Mouse (Mus musculus) liver, embryonic 16.5 days (tissue): ENCODE data around the gene Zfp94. TPM values are rescaled to one million over a fixed set of nuclear protein-coding genes. Genes with fewer than 3 reads are reported as not detected.
A peak's percentile ranks its signal among the peaks of the same experiment; 100 is the strongest.

ENCODE experiments used
- ATAC-seq: fragments of 200-750 bp; cut with Nextera tagmentation; 2 replicates; pipeline ENCODE4 v1.8.0; 2017; ENCODE audit warnings: low read depth, mild to moderate bottlenecking, moderate number of reproducible peaks, moderate library complexity
- H3K27ac ChIP-seq: fragments of 300-500 bp; sonication (generic); 2 replicates; pipeline ENCODE4 v1.5.1; 2014; ENCODE audit warnings: mild to moderate bottlenecking, low read length
- H3K27me3 ChIP-seq: fragments of 300-500 bp; sonication (generic); 2 replicates; pipeline ENCODE4 v1.6.1; 2014; ENCODE audit warnings: low read depth, low read length, mixed read lengths; ENCODE audit not compliant: control insufficient read depth, insufficient read depth
- H3K36me3 ChIP-seq: fragments of 300-500 bp; sonication (generic); 2 replicates; pipeline ENCODE4 v1.6.1; 2014; ENCODE audit warnings: mild to moderate bottlenecking; ENCODE audit not compliant: control insufficient read depth, insufficient read depth
- H3K4me1 ChIP-seq: fragments of 300-500 bp; sonication (generic); 2 replicates; pipeline ENCODE4 v1.6.1; 2014; ENCODE audit warnings: low read depth, low read length, mixed read lengths; ENCODE audit not compliant: control insufficient read depth
- H3K4me2 ChIP-seq: fragments of 300-500 bp; sonication (generic); 2 replicates; pipeline ENCODE4 v1.6.1; 2014; ENCODE audit warnings: low read depth, low read length, mixed read lengths
- H3K4me3 ChIP-seq: fragments of 300-500 bp; sonication (generic); 2 replicates; pipeline ENCODE4 v1.5.1; 2014; ENCODE audit warnings: low read depth, mild to moderate bottlenecking, low read length
- H3K9ac ChIP-seq: fragments of 300-500 bp; sonication (generic); 2 replicates; pipeline ENCODE4 v1.6.1; 2014; ENCODE audit warnings: low read depth, low read length
- H3K9me3 ChIP-seq: fragments of 300-500 bp; sonication (generic); replicated peaks from 2 replicates; pipeline ENCODE4 v1.6.1; 2016; ENCODE audit warnings: low read length; ENCODE audit not compliant: control insufficient read depth
- WGBS: fragments of 180-500 bp; shearing (Covaris S2); extraction: QIAGEN DNeasy Blood & Tissue Kit; methylation state at CpG from one replicate; pipeline ENCODE4 v1.1.7; 2014; ENCODE audit not compliant: insufficient replicate concordance; 5-methylcytosine and 5-hydroxymethylcytosine counted together
- polyA plus RNA-seq: library from polyadenylated mRNA; unstranded; fragments of >200 nt; fragmentation: Nextera tagmentation; extraction: Ambion mirVana; gene quantifications from 2 replicates; pipeline ENCODE4 v1.2.1, GENCODE M21; 2015

Zfp94 gene
- polyA plus RNA-seq: 1.8 and 2.3 TPM in 2 replicates

DNA sequence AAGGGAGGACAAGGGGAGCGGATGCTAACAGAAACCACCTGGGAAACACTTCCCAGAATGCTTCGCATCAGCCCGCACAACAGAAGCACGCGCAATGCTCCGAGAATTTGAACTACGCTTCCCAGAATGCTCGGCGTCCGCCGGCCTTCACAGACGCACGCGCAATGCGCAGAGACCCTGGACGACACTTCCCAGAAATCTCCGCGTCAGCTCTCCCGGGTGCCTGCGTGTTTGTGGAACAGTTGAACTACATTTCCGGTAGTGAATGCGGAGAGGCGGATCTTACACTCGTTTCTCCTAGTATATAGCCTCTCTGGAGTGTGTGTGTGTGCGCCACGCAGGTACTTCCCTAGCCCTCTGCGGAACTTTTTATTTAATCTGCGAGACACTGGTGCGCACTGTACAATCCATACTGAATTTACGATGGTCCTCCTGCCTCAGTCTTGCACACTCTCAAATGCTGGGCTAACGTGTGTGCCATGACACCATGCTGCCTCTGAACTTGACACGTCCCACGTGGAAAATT, at the start of gene Zfp94:
Zfp94 (minus strand) TSS at position 100 of the 526 bp plus-strand sequence.
- no peaks in the 10 kb centered on the region for H3K9me3 ChIP-seq
- H3K4me1 ChIP-seq: peaks cover 10% of the 10 kb centered on the region
- no peaks in the 10 kb centered on the region for H3K36me3 ChIP-seq
- H3K27ac ChIP-seq: peak within 1 kb of the TSS; percentile 75; the same call in 1 of the 2 replicates
- H3K27me3 ChIP-seq: no peaks in the 10 kb centered on the region
- peak within 1 kb of the TSS; percentile 87 for H3K4me2 ChIP-seq
- under 1% methylated on average over 33 of the region's 33 CpGs for WGBS
- ATAC-seq: peak; percentile 95
- peak within 1 kb of the TSS; percentile 69 for H3K4me3 ChIP-seq
- peak within 1 kb of the TSS; percentile 74 for H3K9ac ChIP-seq

- peaks cover 50% of the 10 kb centered on the region for H3K4me1 ChIP-seq
- no peaks in the 10 kb centered on the region for H3K9me3 ChIP-seq
- H3K4me3 ChIP-seq: no peak overlapping the region
- no peak for ATAC-seq
- H3K36me3 ChIP-seq: no peaks in the 10 kb centered on the region
- peaks cover 3% of the 10 kb centered on the region; the same call in 1 of the 2 replicates for H3K27me3 ChIP-seq
- no peak overlapping the region for H3K4me2 ChIP-seq
- H3K9ac ChIP-seq: peak overlapping the region; percentile 64
- H3K27ac ChIP-seq: peak overlapping the region; percentile 82
- WGBS: 65% methylated on average over 5 of the region's 5 CpGs
Observed at GRCm38 (mm10) chr7:24365258-24366014, 49.0 kb upstream of the Zfp94 start.

GRCm38 (mm10) chr7:24364827-24365226, 48.4 kb upstream of the Zfp94 start:
- Histone ChIP-seq H3K9ac (peak overlapping the region; percentile 64), H3K27me3 (peaks cover 3% of the 10 kb centered on the region; the same call in 1 of the 2 replicates), H3K27ac (peak overlapping the region; percentile 82), H3K36me3 (no peaks in the 10 kb centered on the region), H3K4me1 (peaks cover 50% of the 10 kb centered on the region), H3K9me3 (no peaks in the 10 kb centered on the region), H3K4me3 (no peak overlapping the region), H3K4me2 (no peak overlapping the region)
- peak; percentile 58 for ATAC-seq
- WGBS: 18% methylated on average over 10 of the region's 10 CpGs

GRCm38 (mm10) chr7:24363228-24363627, 46.8 kb upstream of the Zfp94 start:
- no peaks in the 10 kb centered on the region for H3K9me3 ChIP-seq
- no peak for ATAC-seq

DNA sequence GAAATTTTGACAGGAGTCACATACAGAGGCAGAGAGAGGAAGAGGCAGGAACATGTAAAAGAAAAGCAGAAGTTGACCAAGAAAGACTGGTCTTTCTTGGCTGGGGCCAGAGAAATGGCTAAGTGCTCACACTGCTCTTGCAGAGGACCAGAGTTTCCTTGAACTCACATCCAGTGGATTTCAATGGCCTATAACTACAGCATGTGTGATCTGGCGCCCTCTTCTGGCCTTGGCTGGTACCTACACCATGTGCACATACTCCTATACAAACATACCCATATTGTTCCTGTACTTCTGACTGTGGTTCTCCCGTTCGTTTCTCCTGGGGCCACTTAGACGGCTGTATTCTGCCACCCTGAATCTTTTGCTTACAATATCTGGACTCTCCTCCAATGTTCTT, 44.5 kb upstream of the Zfp94 start:
- Histone ChIP-seq H3K9me3 (no peaks in the 10 kb centered on the region), H3K4me2 (no peak overlapping the region), H3K27ac (no peak overlapping the region), H3K4me3 (no peak overlapping the region), H3K9ac (no peak overlapping the region), H3K27me3 (peaks cover 3% of the 10 kb centered on the region; the same call in 1 of the 2 replicates), H3K4me1 (peaks cover 12% of the 10 kb centered on the region), H3K36me3 (no peaks in the 10 kb centered on the region)
- WGBS: 41% methylated on average over 4 of the region's 4 CpGs
- no peak for ATAC-seq

More at GRCm38 (mm10) chr7:24363228-24363627, 46.8 kb upstream of the Zfp94 start:
- H3K9ac ChIP-seq: no peak overlapping the region
- H3K4me2 ChIP-seq: no peak overlapping the region
- H3K36me3 ChIP-seq: no peaks in the 10 kb centered on the region
- peaks cover 3% of the 10 kb centered on the region; the same call in 1 of the 2 replicates for H3K27me3 ChIP-seq
- WGBS: 23% methylated on average over 7 of the region's 7 CpGs
- H3K4me3 ChIP-seq: no peak overlapping the region
- H3K27ac ChIP-seq: no peak overlapping the region
- H3K4me1 ChIP-seq: peaks cover 34% of the 10 kb centered on the region

DNA sequence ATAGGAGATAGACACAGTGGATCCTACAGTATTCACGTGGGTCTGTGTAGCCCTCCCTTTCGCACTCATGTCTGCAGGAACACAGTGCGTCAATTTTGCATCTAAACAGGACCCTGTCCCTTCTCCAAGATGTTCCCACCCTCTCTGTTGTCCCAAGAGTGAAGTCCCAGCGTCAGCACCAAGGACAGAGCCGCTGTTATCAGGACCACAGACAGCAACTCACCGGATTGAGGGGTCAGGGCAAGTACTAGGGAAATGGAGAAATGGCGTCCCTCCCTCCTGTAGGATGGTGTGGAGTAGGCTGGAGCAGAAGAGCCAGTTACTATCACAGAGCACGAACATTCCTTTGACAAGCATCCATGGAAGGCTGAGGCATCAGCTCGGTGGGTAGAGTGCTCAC, 42.8 kb upstream of the Zfp94 start:
- ATAC-seq: no peak
- Histone ChIP-seq H3K9me3 (no peaks in the 10 kb centered on the region), H3K4me1 (no peaks in the 10 kb centered on the region), H3K27me3 (peaks cover 3% of the 10 kb centered on the region; the same call in 1 of the 2 replicates), H3K4me2 (no peak overlapping the region), H3K4me3 (no peak overlapping the region), H3K36me3 (no peaks in the 10 kb centered on the region), H3K27ac (no peak overlapping the region), H3K9ac (no peak overlapping the region)
- WGBS: 19% methylated on average over 9 of the region's 9 CpGs

DNA sequence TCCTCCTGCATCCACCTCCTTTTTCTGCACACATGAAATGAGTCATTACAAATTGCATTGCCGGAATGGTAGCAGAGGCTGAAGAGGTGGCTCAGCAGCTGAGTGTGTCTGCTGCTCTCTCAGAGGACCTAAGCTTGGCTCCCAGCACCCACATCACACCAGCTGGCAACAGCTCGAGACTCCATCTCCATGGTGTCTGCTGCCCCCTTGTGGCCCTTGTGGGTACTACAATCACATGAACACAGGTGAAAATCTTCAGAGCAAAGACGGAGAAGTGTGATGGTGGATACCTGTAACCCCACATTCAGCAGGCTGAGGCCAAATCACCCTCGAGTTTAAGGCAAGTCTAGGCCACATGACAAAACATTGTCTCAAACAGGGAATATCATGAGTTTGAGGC, 41.4 kb upstream of the Zfp94 start:
- Histone ChIP-seq H3K4me3 (no peak overlapping the region), H3K27ac (no peak overlapping the region), H3K9ac (no peak overlapping the region), H3K27me3 (peaks cover 2% of the 10 kb centered on the region; the same call in 1 of the 2 replicates), H3K36me3 (no peaks in the 10 kb centered on the region), H3K4me2 (no peak overlapping the region), H3K4me1 (no peaks in the 10 kb centered on the region), H3K9me3 (no peaks in the 10 kb centered on the region)
- ATAC-seq: no peak
- WGBS: 43% methylated on average over 4 of the region's 4 CpGs

DNA sequence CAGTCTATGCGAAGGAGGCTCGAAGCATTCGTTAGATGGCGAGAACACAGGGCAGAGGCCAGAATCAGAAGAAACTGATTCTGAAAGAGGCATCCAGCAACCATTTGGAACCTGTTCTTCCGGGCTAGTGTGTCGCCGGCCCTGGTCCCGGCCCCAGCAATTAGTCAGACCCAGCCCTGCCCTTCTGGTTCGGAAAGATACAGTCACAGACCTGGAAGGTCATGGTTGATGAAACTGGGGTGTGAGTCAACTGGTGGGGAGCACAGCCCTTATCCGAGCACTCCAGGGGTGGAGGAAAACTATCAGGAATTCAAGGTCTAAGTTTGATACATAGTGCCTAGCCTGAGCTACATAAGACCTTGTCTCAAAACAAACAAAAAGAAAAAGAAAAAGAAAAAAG, 39.6 kb upstream of the Zfp94 start:
- no peak overlapping the region for H3K9ac ChIP-seq
- WGBS: 66% methylated on average over 10 of the region's 10 CpGs
- H3K27ac ChIP-seq: no peak overlapping the region
- H3K27me3 ChIP-seq: no peaks in the 10 kb centered on the region
- no peaks in the 10 kb centered on the region for H3K9me3 ChIP-seq
- H3K4me3 ChIP-seq: no peak overlapping the region
- H3K4me2 ChIP-seq: no peak overlapping the region
- H3K4me1 ChIP-seq: no peaks in the 10 kb centered on the region
- H3K36me3 ChIP-seq: no peaks in the 10 kb centered on the region
- ATAC-seq: no peak

- Histone ChIP-seq H3K9me3 (no peaks in the 10 kb centered on the region), H3K36me3 (no peaks in the 10 kb centered on the region), H3K9ac (no peak overlapping the region), H3K27ac (no peak overlapping the region), H3K4me1 (no peaks in the 10 kb centered on the region), H3K27me3 (no peaks in the 10 kb centered on the region), H3K4me2 (no peak overlapping the region), H3K4me3 (no peak overlapping the region)
- 65% methylated on average over 6 of the region's 6 CpGs for WGBS
- ATAC-seq: no peak
Observed at GRCm38 (mm10) chr7:24355646-24356045, 39.2 kb upstream of the Zfp94 start.
